In the genomic region with DNA sequence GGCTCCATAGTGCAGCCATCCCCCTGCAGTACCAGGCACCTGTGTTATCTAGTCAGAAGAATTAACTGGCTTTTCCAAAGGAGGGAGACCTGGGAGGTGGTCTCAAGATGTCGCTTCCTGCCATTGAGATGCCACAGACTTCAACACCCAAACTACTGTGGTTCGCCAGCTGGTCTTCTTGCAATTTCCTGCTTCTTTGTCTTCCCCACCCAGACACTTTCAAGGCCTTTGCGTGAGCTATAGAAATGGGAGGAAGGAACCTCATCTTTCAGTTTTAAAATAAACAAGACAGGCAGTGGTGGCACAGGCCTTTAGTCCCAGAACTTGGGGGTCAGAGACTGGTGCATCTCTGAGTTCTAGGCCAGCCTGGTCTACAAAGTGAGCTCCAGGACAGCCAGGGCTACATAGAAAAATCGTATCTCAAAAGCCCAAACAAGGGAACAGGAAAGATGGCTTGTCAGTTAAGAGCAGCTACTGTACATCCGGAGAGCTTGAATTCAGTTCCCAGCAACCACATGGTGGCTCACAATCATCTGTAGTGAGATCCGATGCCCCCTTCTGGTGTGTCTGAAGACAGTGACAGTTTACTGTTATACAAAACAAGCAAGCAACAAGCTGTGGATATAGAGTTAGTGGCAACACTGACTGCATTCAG, we compare ENCODE assay signal across 9 mouse cellular contexts. TPM values are rescaled to one million over a fixed set of nuclear protein-coding genes. Genes with fewer than 3 reads are reported as not detected.
DNase-seq lines count a peak whose midpoint lies in the region; ATAC-seq and TF ChIP-seq lines count a peak whose summit lies in the region.
"Had no signal": no experiment of that assay in that cellular context is flagged by ENCODE, and none has a peak within 500 bp of the region (broad histone marks: within the 10 kb centered on the region; RNA-seq: fewer than 3 reads in every experiment).

No protein-coding gene starts in this region.

- H3K27me3 ChIP-seq in heart, postnatal 0 days (ENCODE audit: control insufficient read depth, insufficient read depth, low read length) = no peaks in the 10 kb centered on the region
- H3K27me3 ChIP-seq in E14TG2a.4 (ENCODE audit: insufficient read depth, low read length) = no peaks in the 10 kb centered on the region
- H3K27me3 ChIP-seq in forebrain, postnatal 0 days (ENCODE audit: insufficient read depth, low read length) = no peaks in the 10 kb centered on the region

- H3K27ac ChIP-seq in heart, postnatal 0 days (ENCODE audit: low read depth) = peak overlapping the region; percentile 76; the same call in 1 of the 2 replicates
- H3K27ac ChIP-seq in forebrain, postnatal 0 days (ENCODE audit: low read depth, low read length) = no peak overlapping the region

- no peak overlapping the region for H3K4me2 ChIP-seq in heart, postnatal 0 days (ENCODE audit: low read depth, low read length)
- H3K4me2 ChIP-seq in forebrain, postnatal 0 days (ENCODE audit: low read depth) = no peak overlapping the region

- ATAC-seq in heart, postnatal 0 days (ENCODE audit: insufficient read depth, low read depth) = no peak
- no peak for ATAC-seq in forebrain, postnatal 0 days
- ATAC-seq in inflammation-experienced regulatory T-cells, adult 6 months = no peak
- no peak for ATAC-seq in frontal cortex, adult (ENCODE audit: low TSS enrichment)

- no peak overlapping the region for H3K4me3 ChIP-seq in heart, postnatal 0 days (ENCODE audit: low read depth, low read length)
- H3K4me3 ChIP-seq in E14TG2a.4 (replicated peaks; ENCODE audit: low read length) = peak overlapping the region; percentile 86
- no peak overlapping the region for H3K4me3 ChIP-seq in forebrain, postnatal 0 days (ENCODE audit: low read depth, low read length)

- H3K9ac ChIP-seq in heart, postnatal 0 days (replicated peaks; ENCODE audit: low read depth, low read length) = no peak overlapping the region
- H3K9ac ChIP-seq in forebrain, postnatal 0 days = no peak overlapping the region

- DNase-seq in heart, postnatal 0 days (ENCODE audit: low spot score) = no peak
- no peak for DNase-seq in heart, postnatal 14 days
- DNase-seq in forebrain, postnatal 0 days = no peak
- DNase-seq in naive thymus-derived CD4-positive, alpha-beta T cell, adult 2 months (ENCODE audit: low read depth) = peak; percentile 75
- DNase-seq in urinary bladder, postnatal 36 days (ENCODE audit: low spot score in 2 of 2) = no peak

- H3K9me3 ChIP-seq in heart, postnatal 0 days (replicated peaks; ENCODE audit: control insufficient read depth, low read length) = no peaks in the 10 kb centered on the region
- H3K9me3 ChIP-seq in E14TG2a.4 (ENCODE audit: low read length) = no peaks in the 10 kb centered on the region
- H3K9me3 ChIP-seq in forebrain, postnatal 0 days (ENCODE audit: low read length) = no peaks in the 10 kb centered on the region

- H3K4me1 ChIP-seq in heart, postnatal 0 days (ENCODE audit: control insufficient read depth, insufficient read depth) = peaks cover 9% of the 10 kb centered on the region; the same call in 1 of the 2 replicates
- peaks cover 82% of the 10 kb centered on the region for H3K4me1 ChIP-seq in E14TG2a.4 (replicated peaks; ENCODE audit: low read depth, low read length)
- 0 out of 2 replicates have a peak, but pooled peaks cover 5% of the 10 kb centered on the region for H3K4me1 ChIP-seq in forebrain, postnatal 0 days (ENCODE audit: insufficient read depth)

- no peak for TF ChIP-seq EP300 in heart, postnatal 0 days (IDR thresholded peaks at IDR 0.05; ENCODE audit: low read depth)

- peaks cover 44% of the 10 kb centered on the region for H3K36me3 ChIP-seq in heart, postnatal 0 days (replicated peaks; ENCODE audit: control insufficient read depth, insufficient read depth, low read length)
- H3K36me3 ChIP-seq in E14TG2a.4 (ENCODE audit: insufficient read depth, low read length) = peaks cover 62% of the 10 kb centered on the region
- H3K36me3 ChIP-seq in forebrain, postnatal 0 days (ENCODE audit: insufficient read depth) = peaks cover 31% of the 10 kb centered on the region

- 73% methylated on average over 6 of the region's 6 CpGs for WGBS in heart, postnatal 0 days
- 61% methylated on average over 6 of the region's 6 CpGs for WGBS in forebrain, postnatal 0 days

- intact Hi-C loops in heart, postnatal 14 days (cut with DNase I) = no loop called here

- no peak for TF ChIP-seq CTCF in heart, postnatal 0 days (IDR thresholded peaks at IDR 0.05; ENCODE audit: low read depth)
- TF ChIP-seq CTCF in E14TG2a.4 (conservative IDR thresholded peaks at IDR 0.05; ENCODE audit: low read length) = no peak
- TF ChIP-seq CTCF in forebrain, postnatal 0 days (IDR thresholded peaks at IDR 0.05; ENCODE audit: low read depth) = peak; percentile 35; the same call in 1 of the 2 replicates

RNA-seq across cellular contexts. Expression of a gene that starts 4.8 kb away (rescaled TPM):
- 107 and 285 TPM in 2 replicates for total RNA-seq in heart, postnatal 0 days (2014; rRNA removed; ENCODE audit: low replicate concordance)
- polyA plus RNA-seq in heart, postnatal 0 days (2015; fragmentation: Nextera tagmentation; extraction: Ambion mirVana) = 224 and 232 TPM in 2 replicates
- total RNA-seq in heart, postnatal 14 days (2021) = 100 to 1,000 TPM; 128 to 140 TPM
- total RNA-seq in forebrain, postnatal 0 days (2014; rRNA removed) = 82.1 and 86.1 TPM in 2 replicates
- polyA plus RNA-seq in forebrain, postnatal 0 days (2015; fragmentation: Nextera tagmentation; extraction: Ambion mirVana) = 201 and 203 TPM in 2 replicates
- 100 to 1,000 TPM; 173 to 208 (median 179) TPM for polyA plus RNA-seq in inflammation-experienced regulatory T-cells, adult 6 months (2017; shearing (Covaris generic))

RNA-seq across cellular contexts. Expression of a gene that starts 11.4 kb away (rescaled TPM):
- 991 and 1,040 TPM in 2 replicates for total RNA-seq in heart, postnatal 0 days (2014; rRNA removed; ENCODE audit: low replicate concordance)
- 4,106 and 4,345 TPM in 2 replicates for polyA plus RNA-seq in heart, postnatal 0 days (2015; fragmentation: Nextera tagmentation; extraction: Ambion mirVana)
- 1,000 to 10,000 TPM; 2,066 to 2,137 TPM for total RNA-seq in heart, postnatal 14 days (2021)
- total RNA-seq in forebrain, postnatal 0 days (2014; rRNA removed) = 339 and 418 TPM in 2 replicates
- 808 and 932 TPM in 2 replicates for polyA plus RNA-seq in forebrain, postnatal 0 days (2015; fragmentation: Nextera tagmentation; extraction: Ambion mirVana)
- polyA plus RNA-seq in inflammation-experienced regulatory T-cells, adult 6 months (2017; shearing (Covaris generic)) = 100 to 1,000 TPM; 696 to 777 (median 721) TPM

RNA-seq across cellular contexts. Expression of a gene that starts 11.5 kb away (rescaled TPM):
- total RNA-seq in heart, postnatal 0 days (2014; rRNA removed; ENCODE audit: low replicate concordance) = 8.3 and 8.4 TPM in 2 replicates
- 15.1 and 15.6 TPM in 2 replicates for polyA plus RNA-seq in heart, postnatal 0 days (2015; fragmentation: Nextera tagmentation; extraction: Ambion mirVana)
- 10 to 100 TPM; 22.2 to 25.2 TPM for total RNA-seq in heart, postnatal 14 days (2021)
- total RNA-seq in forebrain, postnatal 0 days (2014; rRNA removed) = 31.7 TPM in 2 replicates
- 27.1 and 29.3 TPM in 2 replicates for polyA plus RNA-seq in forebrain, postnatal 0 days (2015; fragmentation: Nextera tagmentation; extraction: Ambion mirVana)
- polyA plus RNA-seq in inflammation-experienced regulatory T-cells, adult 6 months (2017; shearing (Covaris generic)) = 10 to 100 TPM in 2 of 3 experiments, 1 to 10 TPM in 1; 5.6 to 15.7 (median 14.9) TPM

RNA-seq across cellular contexts. Expression of a gene that starts 26.7 kb away (rescaled TPM):
- total RNA-seq in heart, postnatal 0 days (2014; rRNA removed; ENCODE audit: low replicate concordance) = 23.1 and 26.7 TPM in 2 replicates
- polyA plus RNA-seq in heart, postnatal 0 days (2015; fragmentation: Nextera tagmentation; extraction: Ambion mirVana) = 5.2 and 5.6 TPM in 2 replicates
- 1 to 10 TPM; 8.7 to 9.9 TPM for total RNA-seq in heart, postnatal 14 days (2021)
- total RNA-seq in forebrain, postnatal 0 days (2014; rRNA removed) = 43.0 and 45.8 TPM in 2 replicates
- 14.4 and 16.9 TPM in 2 replicates for polyA plus RNA-seq in forebrain, postnatal 0 days (2015; fragmentation: Nextera tagmentation; extraction: Ambion mirVana)
- not detected for polyA plus RNA-seq in inflammation-experienced regulatory T-cells, adult 6 months (2017; shearing (Covaris generic))

RNA-seq across cellular contexts. Expression of a gene that starts 32.0 kb away (rescaled TPM):
- total RNA-seq in heart, postnatal 0 days (2014; rRNA removed; ENCODE audit: low replicate concordance) = not detected in 2 replicates
- polyA plus RNA-seq in heart, postnatal 0 days (2015; fragmentation: Nextera tagmentation; extraction: Ambion mirVana) = 0.18 and 0.26 TPM in 2 replicates
- total RNA-seq in heart, postnatal 14 days (2021) = under 1 TPM in 1 of 2 experiments, not detected in 1; 0.29 TPM
- total RNA-seq in forebrain, postnatal 0 days (2014; rRNA removed) = not detected in 2 replicates
- not detected in 2 replicates for polyA plus RNA-seq in forebrain, postnatal 0 days (2015; fragmentation: Nextera tagmentation; extraction: Ambion mirVana)
- polyA plus RNA-seq in inflammation-experienced regulatory T-cells, adult 6 months (2017; shearing (Covaris generic)) = not detected
- total RNA-seq: layer of hippocampus, adult 18-20 months had no signal
